Mouse (Mus musculus): ENCODE data around the gene Pard3b.

The Pard3b gene

DNA sequence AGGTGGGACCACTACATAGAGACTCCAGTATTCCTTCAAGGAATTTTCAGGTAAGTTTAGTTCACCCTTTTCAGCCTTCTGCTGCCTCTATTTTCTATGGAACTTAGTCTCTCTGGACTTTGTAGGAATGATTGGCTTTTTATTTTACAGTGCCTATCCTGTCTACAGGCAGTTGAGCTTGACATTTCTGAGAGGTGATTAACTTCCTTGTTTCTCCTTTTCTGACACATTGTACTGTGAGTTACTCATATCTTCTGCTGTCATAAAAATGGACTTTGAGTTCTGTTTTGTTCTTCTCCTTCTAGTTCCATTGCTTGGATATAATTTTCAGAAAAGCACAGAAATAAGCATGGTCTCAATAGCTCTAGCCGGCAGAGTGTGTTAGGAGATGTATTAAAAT is 112.4 kb downstream of the Pard3b start:
- no peak for DNase-seq (ENCODE audit: low spot score in 2 of 2)

- DNase-seq (ENCODE audit: low spot score in 2 of 2): no peak
Measured at GRCm38 (mm10) chr1:61756771-61757170, 118.1 kb downstream of the Pard3b start.

GRCm38 (mm10) chr1:61771213-61771612 is 132.6 kb downstream of the Pard3b start:
- peak in 1 of 2 experiments; percentile 74 for DNase-seq (ENCODE audit: low spot score in 2 of 2)

DNA sequence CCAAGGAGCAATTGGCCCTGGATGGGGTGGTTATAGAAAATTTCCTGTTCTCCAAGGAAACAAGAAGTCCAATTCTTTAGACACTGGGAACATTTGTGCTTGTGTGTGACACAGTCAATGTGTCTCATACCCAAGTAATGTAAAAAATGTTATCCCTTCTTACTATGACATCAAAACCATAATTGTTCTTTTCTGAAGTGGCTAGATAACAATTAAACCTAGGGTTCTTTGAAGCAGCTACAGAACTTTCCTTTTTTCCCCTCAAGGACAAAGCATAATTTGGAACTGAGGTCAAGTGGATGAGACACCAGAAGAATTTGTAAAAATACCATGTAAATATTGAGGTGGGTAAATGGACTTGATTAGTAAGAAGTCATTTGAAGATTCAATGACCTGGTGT is 140.1 kb downstream of the Pard3b start:
- DNase-seq (ENCODE audit: low spot score in 2 of 2): no peak

- no peak for DNase-seq (ENCODE audit: low spot score in 2 of 2)
Measured at GRCm38 (mm10) chr1:61779906-61780305, 141.3 kb downstream of the Pard3b start.

- no peak for DNase-seq (ENCODE audit: low spot score in 2 of 2)
Measured at GRCm38 (mm10) chr1:61796296-61796695, 157.7 kb downstream of the Pard3b start.

GRCm38 (mm10) chr1:61820213-61820612 is 181.6 kb downstream of the Pard3b start:
- DNase-seq (ENCODE audit: low spot score in 2 of 2): no peak

DNA sequence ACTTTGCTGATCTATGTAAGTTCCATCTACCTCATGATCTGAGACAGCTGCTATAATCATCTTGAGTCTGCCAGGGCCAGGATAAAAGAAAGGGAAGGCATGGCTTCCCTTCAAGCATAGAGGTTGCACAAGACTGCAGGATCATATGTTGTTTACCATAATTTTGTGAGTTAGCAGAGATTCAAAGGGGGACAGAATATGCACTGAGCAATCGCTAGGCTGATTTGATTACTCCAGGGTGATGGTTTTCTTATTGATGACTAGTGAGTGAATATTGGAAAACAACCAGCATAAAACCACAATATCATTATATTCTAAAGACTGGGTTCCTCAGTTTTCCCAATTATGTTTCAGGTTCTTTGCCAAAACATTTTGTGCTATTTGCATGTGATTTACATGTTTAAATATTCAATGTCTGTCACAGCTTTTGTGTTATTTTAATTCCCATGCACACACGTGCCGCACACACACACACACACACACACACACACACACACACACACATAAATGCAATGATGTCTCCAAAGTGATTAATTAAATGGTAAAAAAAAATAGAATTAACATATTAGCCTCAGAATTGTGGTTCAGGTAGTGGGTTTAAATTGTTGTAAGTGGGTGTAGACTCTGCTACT is 187.1 kb downstream of the Pard3b start:
- DNase-seq (ENCODE audit: low spot score in 2 of 2): no peak

GRCm38 (mm10) chr1:61837006-61837544 is 198.5 kb downstream of the Pard3b start:
- DNase-seq (ENCODE audit: low spot score in 2 of 2): no peak

GRCm38 (mm10) chr1:61846606-61847005 is 208.0 kb downstream of the Pard3b start:
- DNase-seq (ENCODE audit: low spot score in 2 of 2): no peak

GRCm38 (mm10) chr1:61849029-61849714 is 210.5 kb downstream of the Pard3b start:
- no peak for DNase-seq (ENCODE audit: low spot score in 2 of 2)

GRCm38 (mm10) chr1:61850471-61850870 is 211.8 kb downstream of the Pard3b start:
- no peak for DNase-seq (ENCODE audit: low spot score in 2 of 2)

GRCm38 (mm10) chr1:61851176-61851575 is 212.6 kb downstream of the Pard3b start:
- DNase-seq (ENCODE audit: low spot score in 2 of 2): no peak

GRCm38 (mm10) chr1:61867286-61868082 is 228.9 kb downstream of the Pard3b start:
- no peak for DNase-seq (ENCODE audit: low spot score in 2 of 2)

DNA sequence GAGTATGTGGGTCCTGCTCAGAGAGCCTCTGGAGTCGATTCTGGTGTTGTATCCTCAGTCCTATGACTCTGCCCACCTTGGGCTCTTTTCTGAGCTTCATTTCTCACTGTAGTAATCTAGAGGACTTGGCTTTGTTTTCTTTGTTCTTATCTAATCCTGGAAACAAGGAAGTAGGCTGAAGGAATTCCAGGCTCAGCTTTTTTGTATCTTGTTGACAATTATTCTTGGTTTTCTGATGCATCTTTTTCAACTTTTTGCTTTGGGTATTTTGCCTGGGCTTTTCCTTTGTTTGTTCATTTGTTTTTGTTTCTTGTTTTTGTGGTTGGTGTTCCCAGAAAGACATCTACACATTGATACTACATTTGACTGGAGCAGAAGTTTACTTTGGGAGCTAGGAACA is 236.3 kb downstream of the Pard3b start:
- no peak for DNase-seq (ENCODE audit: low spot score in 2 of 2)

GRCm38 (mm10) chr1:61879706-61880470 is 241.3 kb downstream of the Pard3b start:
- DNase-seq (ENCODE audit: low spot score in 2 of 2): no peak

GRCm38 (mm10) chr1:61896048-61896447 is 257.4 kb downstream of the Pard3b start:
- DNase-seq (ENCODE audit: low spot score in 2 of 2): no peak

GRCm38 (mm10) chr1:61903271-61904007 is 264.8 kb downstream of the Pard3b start:
- no peak for DNase-seq (ENCODE audit: low spot score in 2 of 2)

GRCm38 (mm10) chr1:61904036-61904435 is 265.4 kb downstream of the Pard3b start:
- no peak for DNase-seq (ENCODE audit: low spot score in 2 of 2)

- DNase-seq (ENCODE audit: low spot score in 2 of 2): no peak
Measured at GRCm38 (mm10) chr1:61912931-61913330, 274.3 kb downstream of the Pard3b start.

DNA sequence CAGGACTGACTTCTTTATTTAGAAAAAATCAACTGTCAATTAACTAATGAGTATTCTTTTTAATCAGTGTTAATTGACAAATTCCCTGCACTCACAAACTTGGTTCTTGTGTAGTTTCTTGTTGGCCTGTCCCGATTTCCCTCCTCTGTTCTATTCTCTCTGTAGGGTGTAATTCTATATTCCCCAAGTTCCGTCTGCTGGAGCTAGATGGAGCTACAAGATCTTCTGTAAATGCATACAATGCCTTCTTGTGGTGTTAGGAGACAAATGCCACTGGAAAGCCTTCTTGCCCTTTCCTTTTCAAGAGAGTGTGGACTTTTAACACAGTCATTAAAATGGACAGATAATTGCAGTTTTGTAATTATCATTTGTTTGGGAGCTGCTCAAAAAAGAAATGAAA is 286.3 kb downstream of the Pard3b start:
- DNase-seq (ENCODE audit: low spot score in 2 of 2): peak; percentile 7 to 51

All from left cerebral cortex, adult 9 months (tissue).